25 mouse cellular contexts compared by ENCODE assay signal in genomic region chr13:57708425-57708824, GRCm38 (mm10).
"Had no signal": no experiment of that assay in that cellular context is flagged by ENCODE, and none has a peak within 500 bp of the region (broad histone marks: within the 10 kb centered on the region; RNA-seq: fewer than 3 reads in every experiment).

No protein-coding gene starts in this region.

- H3K4me2 ChIP-seq: embryonic facial prominence, embryonic 12.5 days; embryonic facial prominence, embryonic 13.5 days; embryonic facial prominence, embryonic 15.5 days; forebrain, embryonic 12.5 days; forebrain, embryonic 13.5 days; forebrain, embryonic 15.5 days had no signal

- H3K4me3 ChIP-seq: embryonic facial prominence, embryonic 10.5 days; embryonic facial prominence, embryonic 12.5 days; embryonic facial prominence, embryonic 13.5 days; embryonic facial prominence, embryonic 15.5 days; erythroblast, embryonic 14.5 days; forebrain, embryonic 10.5 days; forebrain, embryonic 12.5 days; forebrain, embryonic 13.5 days; forebrain, embryonic 15.5 days; gastrocnemius, adult 2 months had no signal

- H3K27ac ChIP-seq: embryonic facial prominence, embryonic 10.5 days; embryonic facial prominence, embryonic 12.5 days; embryonic facial prominence, embryonic 13.5 days; embryonic facial prominence, embryonic 15.5 days; forebrain, embryonic 10.5 days; forebrain, embryonic 12.5 days; forebrain, embryonic 13.5 days; forebrain, embryonic 15.5 days; gastrocnemius, adult 2 months had no signal

- H3K36me3 ChIP-seq: embryonic facial prominence, embryonic 10.5 days; embryonic facial prominence, embryonic 12.5 days; embryonic facial prominence, embryonic 13.5 days; embryonic facial prominence, embryonic 15.5 days; forebrain, embryonic 10.5 days; forebrain, embryonic 12.5 days; forebrain, embryonic 15.5 days had no signal

- DNase-seq: cerebellum, adult 8-10 months; cerebellum, adult 9-10 months; cerebellum, postnatal 10 days; cerebellum, postnatal 14 days; cerebellum, postnatal 36 days; embryo, embryonic 11 days; forebrain, postnatal 0 days; gastrocnemius, adult 2 months; gastrocnemius, postnatal 10 days; gastrocnemius, postnatal 14 days; gastrocnemius, postnatal 25 days; gastrocnemius, postnatal 36 days; heart, adult 11 months; heart, adult 18-20 months had no signal

- H3K4me1 ChIP-seq: embryonic facial prominence, embryonic 13.5 days; embryonic facial prominence, embryonic 15.5 days; forebrain, embryonic 10.5 days; forebrain, embryonic 12.5 days; forebrain, embryonic 13.5 days; forebrain, embryonic 15.5 days had no signal

- H3K9me3 ChIP-seq: embryonic facial prominence, embryonic 10.5 days; embryonic facial prominence, embryonic 12.5 days; embryonic facial prominence, embryonic 13.5 days; embryonic facial prominence, embryonic 15.5 days; forebrain, embryonic 10.5 days; forebrain, embryonic 12.5 days; forebrain, embryonic 13.5 days; forebrain, embryonic 15.5 days had no signal

- H3K9ac ChIP-seq: embryonic facial prominence, embryonic 12.5 days; embryonic facial prominence, embryonic 13.5 days; embryonic facial prominence, embryonic 15.5 days; forebrain, embryonic 12.5 days; forebrain, embryonic 13.5 days; forebrain, embryonic 15.5 days; forebrain, postnatal 0 days had no signal

- ATAC-seq: forebrain, embryonic 13.5 days; forebrain, embryonic 14.5 days; forebrain, embryonic 15.5 days; forebrain, embryonic 16.5 days; forebrain, postnatal 0 days had no signal

- H3K27me3 ChIP-seq: embryonic facial prominence, embryonic 12.5 days; embryonic facial prominence, embryonic 15.5 days; forebrain, embryonic 13.5 days; forebrain, embryonic 15.5 days had no signal
